Mouse (Mus musculus) B cell, adult 67 days (primary cell): ENCODE results near the gene Sat1. TPM values are rescaled to one million over a fixed set of nuclear protein-coding genes. Genes with fewer than 3 reads are reported as not detected.

Source experiments
- total RNA-seq, 2 experiments: library from RNA; stranded (reverse); gene quantifications; 4 replicates each; pipeline ENCODE4 v1.2.4; 2023

Gene Sat1
- 100 to 1,000 TPM; 280 to 331 TPM for total RNA-seq

GRCm38 (mm10) chrX:155216271-155216670, at the start of gene Sat1:
Gene Sat1, minus strand, starts transcription at chrX:155216449.

GRCm38 (mm10) chrX:155262235-155262914, 46.1 kb upstream of the Sat1 start, which contains the start of gene Acot9:
Gene Acot9, plus strand, starts transcription at chrX:155262443.

Other genes starting within 250 kb of the Sat1 start
- gene Magea8, start 220.6 kb downstream of the Sat1 start, total RNA-seq: not detected
- not detected for gene Magea5, start 153.3 kb downstream of the Sat1 start, total RNA-seq
- not detected for gene Magea1, start 126.7 kb downstream of the Sat1 start, total RNA-seq
- not detected for gene Magea2, start 122.8 kb downstream of the Sat1 start, total RNA-seq
- not detected for gene Cldn34b2, start 88.0 kb downstream of the Sat1 start, total RNA-seq
- 10 to 100 TPM; 22.4 to 27.6 TPM for gene Acot9, start 46.0 kb upstream of the Sat1 start, total RNA-seq
- 10 to 100 TPM; 15.2 to 17.6 TPM for gene Prdx4, start 124.3 kb upstream of the Sat1 start, total RNA-seq